Mouse (Mus musculus) liver, embryonic 14.5 days (tissue): ENCODE results near the gene Myt1l.

ENCODE experiments used
- CTCF ChIP-seq: IDR thresholded peaks from 2 replicates; pipeline ENCODE4 v1.5.1; 2016; ENCODE audit warnings: antibody characterized with exemption, low read depth, control low read depth
- EP300 ChIP-seq: IDR thresholded peaks from 2 replicates; pipeline ENCODE4 v1.6.1; 2016; ENCODE audit warnings: antibody characterized with exemption, low read depth

DNA sequence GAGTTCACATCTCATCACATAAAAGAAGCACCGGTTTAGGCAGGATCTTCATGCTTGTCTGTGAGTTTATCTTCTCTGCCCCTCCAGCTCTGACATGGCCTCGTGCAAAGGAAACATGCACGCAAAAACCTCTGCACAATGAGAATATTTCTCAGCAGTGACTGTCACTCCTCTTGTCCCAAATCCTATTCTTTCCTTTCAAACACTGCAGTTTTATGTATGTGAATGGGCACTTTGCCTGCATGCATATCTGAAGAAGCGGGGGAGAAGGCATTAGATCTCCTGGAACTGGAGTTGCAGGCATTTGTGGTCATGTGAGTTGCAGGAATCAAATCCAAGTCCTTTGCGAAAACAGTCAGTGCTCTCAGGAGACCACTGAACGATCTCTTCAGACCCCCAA lies 73.0 kb downstream of the Myt1l start:
- no peak for TF ChIP-seq EP300
- TF ChIP-seq CTCF: no peak
